Mouse (Mus musculus) liver, embryonic 14.5 days (tissue): Measurements from ENCODE around the gene Mogat2. TPM values are rescaled to one million over a fixed set of nuclear protein-coding genes. Genes with fewer than 3 reads are reported as not detected.

Source experiments
- ATAC-seq: fragments of 200-750 bp; cut with Nextera tagmentation; 2 replicates; pipeline ENCODE4 v1.8.0; 2017; ENCODE audit warnings: moderate number of reproducible peaks, mild to moderate bottlenecking, moderate library complexity; ENCODE audit not compliant: insufficient read depth
- DNase-seq, 3 experiments: peaks; one replicate each; pipeline ENCODE4 v3.0.0-alpha.2; 2012 to 2013; ENCODE audit warnings: low read depth in 3 of 3, low spot score in 3 of 3
- H3K27ac ChIP-seq: fragments of 300-500 bp; sonication (generic); 2 replicates; pipeline ENCODE4 v1.5.1; 2014; ENCODE audit warnings: moderate library complexity, mild to moderate bottlenecking, control low read depth, inconsistent platforms
- H3K27me3 ChIP-seq: fragments of 300-500 bp; sonication (generic); 2 replicates; pipeline ENCODE4 v1.6.1; 2014; ENCODE audit warnings: mild to moderate bottlenecking, low read length, moderate library complexity; ENCODE audit not compliant: control insufficient read depth, insufficient read depth
- H3K36me3 ChIP-seq: fragments of 300-500 bp; sonication (generic); replicated peaks from 2 replicates; pipeline ENCODE4 v1.6.1; 2014; ENCODE audit warnings: low read depth; ENCODE audit not compliant: control insufficient read depth, insufficient read depth
- H3K4me1 ChIP-seq, 2 experiments: fragments of 200-500 bp in 1 of 2; fragments of 300-500 bp in 1 of 2; sonication (generic) in 1 of 2; replicated peaks; 2 replicates each; pipeline ENCODE4 v1.6.1; 2012 to 2014; ENCODE audit warnings: antibody characterized with exemption in 1 of 2, inconsistent platforms in 1 of 2, low read length in 1 of 2; ENCODE audit not compliant: control insufficient read depth in 2 of 2, insufficient read depth in 2 of 2
- H3K4me2 ChIP-seq: fragments of 300-500 bp; sonication (generic); 2 replicates; pipeline ENCODE4 v1.6.1; 2014; ENCODE audit warnings: low read depth, mild to moderate bottlenecking, control low read depth, moderate library complexity
- H3K4me3 ChIP-seq, 2 experiments: fragments of 200-500 bp in 1 of 2; fragments of 300-500 bp in 1 of 2; sonication (generic) in 1 of 2; 2 replicates each; pipeline ENCODE4 v1.5.1; 2012 to 2014; ENCODE audit warnings: low read depth in 2 of 2, low read length in 2 of 2, mild to moderate bottlenecking in 2 of 2, control low read depth in 1 of 2, inconsistent platforms in 1 of 2, moderate library complexity in 1 of 2; ENCODE audit not compliant: insufficient read depth in 1 of 2
- H3K9ac ChIP-seq: fragments of 300-500 bp; sonication (generic); replicated peaks from 2 replicates; pipeline ENCODE4 v1.6.1; 2014; ENCODE audit warnings: mild to moderate bottlenecking, control low read depth, moderate library complexity
- H3K9me3 ChIP-seq: fragments of 300-500 bp; sonication (generic); 2 replicates; pipeline ENCODE4 v1.6.1; 2016; ENCODE audit warnings: low read length, mixed read lengths; ENCODE audit not compliant: control insufficient read depth
- CTCF ChIP-seq: IDR thresholded peaks from 2 replicates; pipeline ENCODE4 v1.5.1; 2016; ENCODE audit warnings: antibody characterized with exemption, low read depth, control low read depth
- EP300 ChIP-seq: IDR thresholded peaks from 2 replicates; pipeline ENCODE4 v1.6.1; 2016; ENCODE audit warnings: antibody characterized with exemption, low read depth
- WGBS: fragments of 180-500 bp; shearing (Covaris S2); extraction: QIAGEN DNeasy Blood & Tissue Kit; methylation state at CpG from one replicate; pipeline ENCODE4 v1.1.7; 2014; ENCODE audit not compliant: insufficient replicate concordance; 5-methylcytosine and 5-hydroxymethylcytosine counted together
- polyA plus RNA-seq, 2 experiments: library from polyadenylated mRNA; depleted of rRNA in 1 of 2; stranded (reverse) in 1 of 2; unstranded in 1 of 2; fragments of >200 nt; fragmentation: Nextera tagmentation in 1 of 2; extraction: Ambion mirVana in 1 of 2; gene quantifications; 2 replicates each; pipeline versions ENCODE4 v1.2.1 to v1.2.3; 2012 to 2014

Mogat2 gene
- polyA plus RNA-seq, 2 experiments = 13.5 to 30.3 TPM

GRCm38 (mm10) chr7:99275131-99275530 is 36.7 kb upstream of the Mogat2 start:
- no peaks in the 10 kb centered on the region for H3K36me3 ChIP-seq
- TF ChIP-seq EP300 (no peak), CTCF (no peak)
- 56% methylated on average over 6 of the region's 6 CpGs for WGBS
- H3K4me2 ChIP-seq = no peak overlapping the region
- no peak overlapping the region for H3K9ac ChIP-seq
- no peak for ATAC-seq
- peaks cover 15% of the 10 kb centered on the region for H3K27me3 ChIP-seq
- DNase-seq = no peak
- H3K27ac ChIP-seq = no peak overlapping the region
- H3K9me3 ChIP-seq = no peaks in the 10 kb centered on the region
- H3K4me1 ChIP-seq = no peaks in the 10 kb centered on the region
- no peak overlapping the region for H3K4me3 ChIP-seq

DNA sequence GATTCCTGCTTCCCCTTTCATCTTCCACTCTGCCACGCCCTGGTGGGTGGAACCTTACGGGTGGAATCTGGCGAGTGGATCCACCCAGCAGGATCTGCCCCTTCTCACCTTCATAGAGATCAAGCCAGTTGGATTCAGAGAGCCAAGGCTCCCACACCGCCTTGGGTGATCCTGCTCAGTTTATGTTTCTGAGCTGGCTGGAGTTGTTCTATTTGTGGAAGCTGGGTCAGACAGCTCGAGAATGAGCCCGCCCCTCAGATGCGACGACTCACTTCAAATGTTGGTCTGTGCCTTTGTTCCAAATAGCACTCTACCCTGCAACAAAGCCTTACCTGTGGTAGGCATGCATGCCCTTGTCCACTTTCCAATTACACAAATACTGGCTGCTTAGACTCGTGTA is 33.2 kb upstream of the Mogat2 start:
- H3K27ac ChIP-seq = no peak overlapping the region
- H3K9ac ChIP-seq = no peak overlapping the region
- H3K4me1 ChIP-seq = no peaks in the 10 kb centered on the region
- WGBS = 42% methylated on average over 9 of the region's 9 CpGs
- H3K36me3 ChIP-seq = no peaks in the 10 kb centered on the region
- H3K4me2 ChIP-seq = no peak overlapping the region
- ATAC-seq (no peak), DNase-seq (no peak)
- H3K27me3 ChIP-seq = peaks cover 50% of the 10 kb centered on the region
- TF ChIP-seq EP300 (no peak), CTCF (no peak)
- no peaks in the 10 kb centered on the region for H3K9me3 ChIP-seq
- no peak overlapping the region for H3K4me3 ChIP-seq

- H3K27ac ChIP-seq = no peak overlapping the region
Measured at GRCm38 (mm10) chr7:99268951-99269945, 30.8 kb upstream of the Mogat2 start.

GRCm38 (mm10) chr7:99268506-99268900 is 30.1 kb upstream of the Mogat2 start:
- H3K4me1 ChIP-seq = no peaks in the 10 kb centered on the region
- no peaks in the 10 kb centered on the region for H3K36me3 ChIP-seq
- ATAC-seq (no peak), DNase-seq (no peak)
- H3K27me3 ChIP-seq = peaks cover 60% of the 10 kb centered on the region
- peak overlapping the region; percentile 32 for H3K4me2 ChIP-seq
- H3K4me3 ChIP-seq = peak overlapping the region in 1 of 2 experiments; percentile 26; a peak in 2 of 4 replicates
- no peak overlapping the region for H3K27ac ChIP-seq
- no peak for TF ChIP-seq CTCF
- TF ChIP-seq EP300 = no peak
- 2% methylated on average over 29 of the region's 29 CpGs for WGBS
- no peaks in the 10 kb centered on the region for H3K9me3 ChIP-seq
- no peak overlapping the region for H3K9ac ChIP-seq

More at GRCm38 (mm10) chr7:99268951-99269945, 30.8 kb upstream of the Mogat2 start:
- 8% methylated on average over 42 of the region's 42 CpGs for WGBS
- H3K9ac ChIP-seq = no peak overlapping the region
- no peaks in the 10 kb centered on the region for H3K9me3 ChIP-seq
- no peaks in the 10 kb centered on the region for H3K4me1 ChIP-seq
- H3K36me3 ChIP-seq = no peaks in the 10 kb centered on the region
- H3K4me3 ChIP-seq = no peak overlapping the region
- ATAC-seq (no peak), DNase-seq (no peak)
- TF ChIP-seq CTCF (no peak), EP300 (no peak)
- H3K4me2 ChIP-seq = no peak overlapping the region
- H3K27me3 ChIP-seq = peaks cover 60% of the 10 kb centered on the region

DNA sequence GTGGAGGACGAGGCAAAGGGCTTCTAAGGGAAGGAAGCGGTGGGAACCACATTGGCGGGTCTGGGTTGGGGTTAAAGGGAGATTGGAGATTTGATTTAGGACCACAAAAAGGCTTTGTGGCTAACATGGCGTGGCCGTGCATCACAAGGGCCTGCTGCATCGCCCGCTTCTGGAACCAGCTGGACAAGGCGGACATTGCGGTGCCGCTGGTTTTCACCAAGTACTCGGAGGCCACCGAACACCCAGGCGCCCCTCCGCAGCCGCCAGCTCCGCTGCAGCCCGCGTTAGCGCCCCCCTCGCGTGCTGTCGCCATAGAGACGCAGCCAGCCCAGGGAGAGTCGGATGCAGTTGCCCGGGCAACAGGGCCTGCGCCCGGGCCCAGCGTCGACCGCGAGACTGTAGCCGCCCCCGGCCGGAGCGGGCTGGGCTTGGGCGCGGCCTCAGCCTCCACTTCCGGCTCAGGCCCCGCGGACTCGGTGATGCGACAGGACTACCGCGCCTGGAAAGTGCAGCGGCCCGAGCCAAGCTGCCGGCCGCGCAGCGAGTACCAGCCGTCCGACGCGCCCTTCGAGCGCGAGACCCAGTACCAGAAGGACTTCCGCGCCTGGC is 29.6 kb upstream of the Mogat2 start:
- H3K27me3 ChIP-seq = peaks cover 60% of the 10 kb centered on the region
- H3K4me3 ChIP-seq = peak overlapping the region in 1 of 2 experiments; percentile 26; a peak in 2 of 4 replicates
- H3K4me2 ChIP-seq = peak overlapping the region; percentile 32
- no peak overlapping the region for H3K9ac ChIP-seq
- H3K9me3 ChIP-seq = no peaks in the 10 kb centered on the region
- ATAC-seq = no peak
- H3K27ac ChIP-seq = no peak overlapping the region
- DNase-seq = no peak
- no peak for TF ChIP-seq CTCF
- no peak for TF ChIP-seq EP300
- no peaks in the 10 kb centered on the region for H3K36me3 ChIP-seq
- under 1% methylated on average over 59 of the region's 59 CpGs for WGBS
- H3K4me1 ChIP-seq = no peaks in the 10 kb centered on the region
